Mouse (Mus musculus): ENCODE measurements around the gene Kcnj6.

The Kcnj6 gene

DNA sequence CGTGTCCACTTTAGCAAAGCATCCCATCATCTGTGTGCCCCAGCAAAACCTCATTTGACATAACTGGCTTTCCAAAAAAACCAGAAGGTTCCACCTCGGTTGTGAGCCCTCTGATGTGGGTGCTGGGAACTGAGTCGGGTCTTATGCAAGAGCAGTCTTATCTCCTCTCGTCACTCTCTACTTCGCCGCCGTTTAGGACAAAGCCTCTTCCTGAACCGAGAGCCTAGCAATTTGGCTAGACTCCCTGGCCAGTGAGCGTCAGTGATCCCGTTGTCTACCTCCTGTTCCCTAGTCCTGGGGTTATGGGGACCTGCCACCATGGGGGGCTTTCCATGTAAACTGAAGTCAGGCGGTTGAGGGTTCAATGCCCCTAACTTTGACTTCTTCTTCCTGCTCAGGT, 280.4 kb downstream of the Kcnj6 start:
- CTCF ChIA-PET, result no interaction called here

GRCm38 (mm10) chr16:94714483-94714882, 283.0 kb downstream of the Kcnj6 start:
- CTCF ChIA-PET, result no interaction called here

DNA sequence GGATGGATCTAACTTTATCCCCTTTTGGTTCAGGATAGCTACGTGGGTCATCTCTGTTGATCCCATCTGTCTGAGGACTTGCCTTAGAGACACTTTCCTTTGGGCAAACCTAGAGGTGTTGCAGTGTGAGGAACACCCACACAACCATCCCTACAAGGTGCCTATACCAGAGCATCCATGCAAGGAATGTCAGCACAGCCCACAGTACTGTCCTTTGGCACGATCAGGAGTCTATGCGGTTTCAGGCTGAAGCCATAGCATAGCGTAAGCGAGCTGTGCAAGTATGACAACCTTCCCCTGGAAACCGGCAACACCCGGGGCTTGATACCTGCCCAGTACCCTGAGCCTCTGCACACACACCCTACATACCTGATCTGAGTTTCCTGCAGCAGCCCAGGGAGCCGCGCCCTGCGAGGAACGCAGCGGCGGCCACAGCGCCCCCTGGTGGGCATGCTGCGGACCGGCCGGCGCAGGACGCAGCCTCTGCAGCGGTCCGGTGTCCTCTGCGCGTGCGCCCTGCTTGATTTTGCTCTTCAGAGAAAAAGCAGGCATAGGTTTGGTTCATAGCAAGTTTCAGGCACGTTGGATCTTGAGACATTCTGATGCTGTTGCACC, 283.9 kb downstream of the Kcnj6 start:
- CTCF ChIA-PET, result no interaction called here

DNA sequence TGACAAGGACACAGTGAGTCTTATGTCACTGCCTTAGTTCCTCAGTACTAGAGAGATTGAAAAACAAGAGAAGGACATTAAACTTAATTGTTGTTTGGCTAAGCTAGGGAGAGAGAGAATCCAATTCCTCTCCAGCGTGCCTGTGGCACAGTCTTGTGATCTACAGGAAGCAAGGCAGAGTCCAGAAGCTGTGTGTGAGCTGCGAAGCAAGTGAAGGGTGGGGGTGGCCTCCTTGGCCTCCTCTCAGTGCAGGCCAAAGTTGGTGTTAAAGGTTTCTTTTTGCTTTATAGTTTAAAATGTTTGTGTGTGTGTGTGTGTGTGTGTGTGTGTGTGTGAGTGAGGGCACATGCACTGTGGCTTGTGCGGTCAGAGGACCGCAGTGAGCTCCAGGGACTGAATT, 295.5 kb downstream of the Kcnj6 start:
- CTCF ChIA-PET, result no interaction called here

DNA sequence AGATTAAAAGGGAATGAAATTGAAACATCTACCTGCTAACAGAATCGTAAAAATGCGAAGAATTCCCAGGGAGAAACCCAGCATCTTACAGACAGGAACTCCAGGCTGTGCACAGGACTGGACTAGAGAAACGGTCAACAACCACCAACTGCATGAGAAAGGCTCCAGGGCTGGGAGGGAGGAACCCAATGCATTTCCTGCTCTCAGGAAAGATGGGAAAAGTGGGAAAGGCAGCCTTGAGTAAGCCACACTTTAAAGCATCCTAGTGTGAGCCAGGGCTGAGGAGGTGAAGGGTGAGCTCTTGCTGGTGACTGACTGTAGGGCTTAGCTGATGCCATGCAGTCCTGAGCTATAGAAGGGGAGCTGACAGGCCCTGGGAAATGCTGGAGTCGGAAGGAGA, 296.4 kb downstream of the Kcnj6 start:
- CTCF ChIA-PET, result no interaction called here

Data from spleen, embryonic (tissue).